ENCODE assay signal across 8 mouse cellular contexts in the genomic region with DNA sequence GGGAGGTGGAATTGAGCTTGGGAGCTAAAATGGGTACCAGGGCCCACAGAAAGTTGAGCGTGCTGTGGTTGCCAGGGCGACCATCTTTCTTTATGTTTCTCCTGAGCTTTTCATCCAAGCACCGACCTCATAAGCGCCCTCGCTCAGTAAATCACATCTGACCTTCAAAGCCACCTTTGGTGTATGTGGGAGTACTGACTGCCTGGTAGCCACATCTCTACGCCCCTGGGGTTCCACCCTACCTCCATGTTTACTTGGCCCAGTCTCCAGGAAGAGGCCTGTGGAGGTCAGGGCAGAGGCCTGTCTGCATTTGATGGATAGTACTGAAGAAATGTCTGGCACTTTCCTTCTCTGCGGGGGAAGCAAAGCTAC. TPM values are rescaled to one million over a fixed set of nuclear protein-coding genes. Genes with fewer than 3 reads are reported as not detected.
DNase-seq lines count a peak whose midpoint lies in the region; ATAC-seq and TF ChIP-seq lines count a peak whose summit lies in the region.

No protein-coding gene starts in this region.

- no peak for TF ChIP-seq CTCF in spleen, adult 2 months (IDR thresholded peaks at IDR 0.05; ENCODE audit: extremely low read depth, insufficient read depth, insufficient read length, insufficient replicate concordance)

- DNase-seq in spleen, adult 2 months (ENCODE audit: low read depth in 1 of 2, low spot score in 2 of 2) = no peak
- DNase-seq in spleen, adult 12 weeks (ENCODE audit: low spot score) = no peak
- peak; percentile 47 to 58 for DNase-seq in kidney, postnatal 36 days
- DNase-seq in left cerebral cortex, adult 11 months (ENCODE audit: low spot score) = no peak
- no peak for DNase-seq in thymus, postnatal 25 days
- DNase-seq in cerebellum, postnatal 36 days = no peak

- no peaks in the 10 kb centered on the region for H3K36me3 ChIP-seq in spleen, adult 2 months (ENCODE audit: control insufficient read depth, insufficient read depth, low read length)
- H3K36me3 ChIP-seq in heart, embryonic 14.5 days (ENCODE audit: control insufficient read depth, insufficient read depth, low read length) = no peaks in the 10 kb centered on the region
- no peaks in the 10 kb centered on the region for H3K36me3 ChIP-seq in midbrain, embryonic 12.5 days

- H3K27ac ChIP-seq in spleen, adult 2 months (ENCODE audit: insufficient read depth, low read length) = peak overlapping the region; percentile 1; the same call in 1 of the 2 replicates
- peak overlapping the region; percentile 94 to 97 for H3K27ac ChIP-seq in heart, embryonic 14.5 days (replicated peaks in 1 of 2; ENCODE audit: control insufficient read depth in 1 of 2, insufficient read depth in 1 of 2, low read depth in 2 of 2, low read length in 2 of 2)
- peak overlapping the region; percentile 84 for H3K27ac ChIP-seq in midbrain, embryonic 12.5 days (replicated peaks)

- no peaks in the 10 kb centered on the region for H3K4me1 ChIP-seq in spleen, adult 2 months (ENCODE audit: control insufficient read depth, insufficient read depth, insufficient read length)
- H3K4me1 ChIP-seq in heart, embryonic 14.5 days (ENCODE audit: control insufficient read depth in 2 of 2, insufficient read depth in 2 of 2, low read length in 2 of 2) = peaks cover 23 to 24% of the 10 kb centered on the region in 2 experiments
- peaks cover 16% of the 10 kb centered on the region for H3K4me1 ChIP-seq in midbrain, embryonic 12.5 days

- H3K4me2 ChIP-seq in heart, embryonic 14.5 days (ENCODE audit: low read length) = peak overlapping the region; percentile 64
- peak overlapping the region; percentile 55 for H3K4me2 ChIP-seq in midbrain, embryonic 12.5 days (replicated peaks)

- WGBS in spleen, adult 2 months = 78% methylated on average over 7 of the region's 7 CpGs
- WGBS in heart, embryonic 14.5 days = 49% methylated on average over 7 of the region's 7 CpGs
- WGBS in midbrain, embryonic 12.5 days = 35% methylated on average over 7 of the region's 7 CpGs

- H3K27me3 ChIP-seq in spleen, adult 2 months (ENCODE audit: control insufficient read depth, insufficient read depth, low read length) = no peaks in the 10 kb centered on the region
- H3K27me3 ChIP-seq in heart, embryonic 14.5 days (ENCODE audit: control insufficient read depth, insufficient read depth, low read length) = no peaks in the 10 kb centered on the region
- H3K27me3 ChIP-seq in midbrain, embryonic 12.5 days = no peaks in the 10 kb centered on the region; the same call in 1 of the 2 replicates

- ATAC-seq in heart, embryonic 14.5 days (ENCODE audit: insufficient number of reproducible peaks, insufficient read depth, low FRiP score, low read depth) = peak; percentile 16; the same call in 1 of the 2 replicates
- 0 out of 2 replicates have a peak, but pooled peaks have one; percentile 1 for ATAC-seq in midbrain, embryonic 12.5 days (ENCODE audit: low FRiP score, low read depth)

- TF ChIP-seq POLR2A in spleen, adult 2 months (IDR thresholded peaks at IDR 0.05; ENCODE audit: low read depth, low read length) = no peak

- H3K4me3 ChIP-seq in spleen, adult 2 months (ENCODE audit: extremely low read depth, insufficient read depth, insufficient read length) = no peak overlapping the region
- peak overlapping the region; percentile 35 to 38; a peak in 3 of 4 replicates for H3K4me3 ChIP-seq in heart, embryonic 14.5 days (ENCODE audit: control insufficient read depth in 1 of 2, insufficient read depth in 1 of 2, low read depth in 1 of 2, low read length in 2 of 2)
- 0 out of 2 replicates have a peak overlapping the region, but pooled peaks have one; percentile 31 for H3K4me3 ChIP-seq in midbrain, embryonic 12.5 days

- peak overlapping the region; percentile 68 for H3K9ac ChIP-seq in heart, embryonic 14.5 days (ENCODE audit: low read length)
- peak overlapping the region; percentile 45 for H3K9ac ChIP-seq in midbrain, embryonic 12.5 days (replicated peaks)

- no peaks in the 10 kb centered on the region for H3K9me3 ChIP-seq in heart, embryonic 14.5 days (ENCODE audit: control insufficient read depth, low read length)
- no peaks in the 10 kb centered on the region; the same call in 1 of the 2 replicates for H3K9me3 ChIP-seq in midbrain, embryonic 12.5 days

RNA-seq across cellular contexts. Expression of gene Ints3, which starts 13.7 kb away (rescaled TPM):
- polyA plus RNA-seq in spleen, adult 2 months (2012; rRNA removed) = 19.7 and 21.1 TPM in 2 replicates
- polyA plus RNA-seq in heart, embryonic 14.5 days (2014; fragmentation: Nextera tagmentation; extraction: Ambion mirVana) = 21.0 and 22.1 TPM in 2 replicates
- 42.4 and 44.3 TPM in 2 replicates for polyA plus RNA-seq in midbrain, embryonic 12.5 days (2016; fragmentation: Nextera tagmentation; extraction: Ambion mirVana)

RNA-seq across cellular contexts. Expression of gene Npr1, which starts 18.6 kb away (rescaled TPM):
- polyA plus RNA-seq in spleen, adult 2 months (2012; rRNA removed) = 15.4 and 16.1 TPM in 2 replicates
- polyA plus RNA-seq in heart, embryonic 14.5 days (2014; fragmentation: Nextera tagmentation; extraction: Ambion mirVana) = 11.6 and 11.8 TPM in 2 replicates
- 2.5 and 2.6 TPM in 2 replicates for polyA plus RNA-seq in midbrain, embryonic 12.5 days (2016; fragmentation: Nextera tagmentation; extraction: Ambion mirVana)

RNA-seq across cellular contexts. Expression of gene Ilf2, which starts 28.8 kb away (rescaled TPM):
- polyA plus RNA-seq in spleen, adult 2 months (2012; rRNA removed) = 12.3 and 12.6 TPM in 2 replicates
- polyA plus RNA-seq in heart, embryonic 14.5 days (2014; fragmentation: Nextera tagmentation; extraction: Ambion mirVana) = 110 and 112 TPM in 2 replicates
- polyA plus RNA-seq in midbrain, embryonic 12.5 days (2016; fragmentation: Nextera tagmentation; extraction: Ambion mirVana) = 319 and 328 TPM in 2 replicates

RNA-seq across cellular contexts. Expression of gene Snapin, which starts 43.7 kb away (rescaled TPM):
- 12.4 and 13.2 TPM in 2 replicates for polyA plus RNA-seq in spleen, adult 2 months (2012; rRNA removed)
- polyA plus RNA-seq in heart, embryonic 14.5 days (2014; fragmentation: Nextera tagmentation; extraction: Ambion mirVana) = 83.8 and 89.3 TPM in 2 replicates
- 78.4 and 79.8 TPM in 2 replicates for polyA plus RNA-seq in midbrain, embryonic 12.5 days (2016; fragmentation: Nextera tagmentation; extraction: Ambion mirVana)

RNA-seq across cellular contexts. Expression of gene Slc27a3, which starts 57.4 kb away (rescaled TPM):
- polyA plus RNA-seq in spleen, adult 2 months (2012; rRNA removed) = 10.4 and 11.2 TPM in 2 replicates
- 4.3 and 4.6 TPM in 2 replicates for polyA plus RNA-seq in heart, embryonic 14.5 days (2014; fragmentation: Nextera tagmentation; extraction: Ambion mirVana)
- polyA plus RNA-seq in midbrain, embryonic 12.5 days (2016; fragmentation: Nextera tagmentation; extraction: Ambion mirVana) = 15.8 and 22.0 TPM in 2 replicates

Comparison
In these comparisons a context has a peak if more than half of its experiments do, and no peak if none do; other contexts are left out.
1. DNase-seq: peak in kidney, postnatal 36 days (2 of 2); none in spleen, adult 2 months (0 of 2), spleen, adult 12 weeks (single experiment), left cerebral cortex, adult 11 months (single experiment), thymus, postnatal 25 days (single experiment) and cerebellum, postnatal 36 days (0 of 2).
2. H3K27ac ChIP-seq: peak in every context shown above with its lines; median percentile 96 in heart, embryonic 14.5 days; 84 in midbrain, embryonic 12.5 days; 1 in spleen, adult 2 months.